Mouse (Mus musculus) ES-Bruce4 (cell line): ENCODE data around the gene Amer3.

Experiments
- CTCF ChIP-seq: IDR thresholded peaks from one replicate; pipeline ENCODE4 v1.8.1; 2011; ENCODE audit warnings: low read depth, low read length
- EP300 ChIP-seq: IDR thresholded peaks from 2 replicates; pipeline ENCODE4 v1.6.1; 2011; ENCODE audit warnings: low read depth, low read length; ENCODE audit not compliant: insufficient read depth
- POLR2A ChIP-seq: IDR thresholded peaks from one replicate; pipeline ENCODE4 v1.8.1; 2011; ENCODE audit warnings: low read length; ENCODE audit not compliant: insufficient read depth

GRCm38 (mm10) chr1:34560843-34561242, 18.6 kb upstream of the Amer3 start, which contains the start of gene Prss40:
- no peak for TF ChIP-seq POLR2A
- TF ChIP-seq CTCF = no peak
- no peak for TF ChIP-seq EP300
